ENCODE assay signal across 10 mouse cellular contexts in the genomic region with DNA sequence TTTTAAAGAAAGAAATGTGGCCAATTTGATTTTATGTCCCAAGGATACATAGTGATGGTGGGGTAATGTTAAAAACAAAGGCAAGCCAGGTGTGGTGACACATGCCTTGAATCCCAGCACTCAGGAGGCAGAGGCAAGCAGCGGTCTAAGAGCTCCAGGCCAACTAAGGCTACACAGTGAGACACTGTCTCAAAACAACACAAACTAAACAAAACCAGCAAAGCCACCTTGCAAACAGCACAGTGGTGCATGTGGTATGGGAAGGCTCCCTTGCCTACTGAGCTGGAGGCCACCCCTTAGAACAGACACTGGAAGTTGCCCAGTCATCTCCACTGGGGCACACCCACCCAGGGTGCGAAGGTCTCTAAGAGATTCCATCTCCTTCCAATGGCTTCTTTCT. TPM values are rescaled to one million over a fixed set of nuclear protein-coding genes. Genes with fewer than 3 reads are reported as not detected.
DNase-seq lines count a peak whose midpoint lies in the region; ATAC-seq lines count a peak whose summit lies in the region.
"Had no signal": no experiment of that assay in that cellular context is flagged by ENCODE, and none has a peak within 500 bp of the region (broad histone marks: within the 10 kb centered on the region; RNA-seq: fewer than 3 reads in every experiment).

No protein-coding gene starts in this region.

- WGBS in heart, embryonic 13.5 days, result 68% methylated on average over 2 of the region's 2 CpGs
- 78% methylated on average over 2 of the region's 2 CpGs for WGBS in embryonic facial prominence, embryonic 15.5 days
- WGBS in limb, embryonic 11.5 days, result 78% methylated on average over 2 of the region's 2 CpGs
- 72% methylated on average over 2 of the region's 2 CpGs for WGBS in neural tube, embryonic 12.5 days

- peaks cover 3% of the 10 kb centered on the region; the same call in 1 of the 2 replicates for H3K9me3 ChIP-seq in heart, embryonic 13.5 days
- no peaks in the 10 kb centered on the region for H3K9me3 ChIP-seq in embryonic facial prominence, embryonic 15.5 days (replicated peaks)
- H3K9me3 ChIP-seq in limb, embryonic 11.5 days (ENCODE audit: control insufficient read depth, low read length), result no peaks in the 10 kb centered on the region
- H3K9me3 ChIP-seq in neural tube, embryonic 12.5 days, result 0 out of 2 replicates have a peak, but pooled peaks cover 3% of the 10 kb centered on the region

- peak overlapping the region; percentile 92 for H3K4me2 ChIP-seq in heart, embryonic 13.5 days
- peak overlapping the region; percentile 80 for H3K4me2 ChIP-seq in embryonic facial prominence, embryonic 15.5 days (replicated peaks)
- H3K4me2 ChIP-seq in limb, embryonic 11.5 days (ENCODE audit: low read depth, severe bottlenecking), result peak overlapping the region; percentile 90
- peak overlapping the region; percentile 91 for H3K4me2 ChIP-seq in neural tube, embryonic 12.5 days (replicated peaks)

- no peak overlapping the region for H3K27ac ChIP-seq in heart, embryonic 13.5 days (replicated peaks)
- H3K27ac ChIP-seq in embryonic facial prominence, embryonic 15.5 days (replicated peaks), result no peak overlapping the region
- H3K27ac ChIP-seq in limb, embryonic 11.5 days (replicated peaks; ENCODE audit: low read depth, low read length), result no peak overlapping the region
- peak overlapping the region; percentile 15; the same call in 1 of the 2 replicates for H3K27ac ChIP-seq in neural tube, embryonic 12.5 days

- peaks cover 95% of the 10 kb centered on the region for H3K27me3 ChIP-seq in heart, embryonic 13.5 days (replicated peaks)
- no peaks in the 10 kb centered on the region for H3K27me3 ChIP-seq in embryonic facial prominence, embryonic 15.5 days
- no peaks in the 10 kb centered on the region for H3K27me3 ChIP-seq in limb, embryonic 11.5 days (ENCODE audit: control insufficient read depth, insufficient read depth, low read length)
- H3K27me3 ChIP-seq in neural tube, embryonic 12.5 days (replicated peaks), result no peaks in the 10 kb centered on the region

- H3K4me3 ChIP-seq in heart, embryonic 13.5 days, result peak overlapping the region; percentile 60
- peak overlapping the region; percentile 65 for H3K4me3 ChIP-seq in embryonic facial prominence, embryonic 15.5 days (replicated peaks)
- H3K4me3 ChIP-seq in limb, embryonic 11.5 days (ENCODE audit: low read depth, low read length), result peak overlapping the region; percentile 88
- peak overlapping the region; percentile 87 for H3K4me3 ChIP-seq in neural tube, embryonic 12.5 days

- no peaks in the 10 kb centered on the region for H3K36me3 ChIP-seq in heart, embryonic 13.5 days
- peaks cover 7% of the 10 kb centered on the region; the same call in 1 of the 2 replicates for H3K36me3 ChIP-seq in embryonic facial prominence, embryonic 15.5 days
- peaks cover 3% of the 10 kb centered on the region for H3K36me3 ChIP-seq in limb, embryonic 11.5 days (ENCODE audit: control insufficient read depth, insufficient read depth, low read length)
- H3K36me3 ChIP-seq in neural tube, embryonic 12.5 days, result peaks cover 20% of the 10 kb centered on the region

- ATAC-seq in heart, embryonic 13.5 days (ENCODE audit: extremely low read depth, insufficient number of reproducible peaks, low FRiP score, low TSS enrichment), result no peak
- no peak for ATAC-seq in embryonic facial prominence, embryonic 15.5 days (ENCODE audit: insufficient number of reproducible peaks, low FRiP score, low TSS enrichment, low read depth)
- ATAC-seq in limb, embryonic 11.5 days (ENCODE audit: insufficient number of reproducible peaks, low FRiP score, low TSS enrichment, low read depth), result no peak; the same call in 1 of the 2 replicates
- ATAC-seq in neural tube, embryonic 12.5 days (ENCODE audit: low FRiP score, low read depth), result peak; percentile 9; the same call in 1 of the 2 replicates

- H3K9ac ChIP-seq in heart, embryonic 13.5 days, result no peak overlapping the region
- H3K9ac ChIP-seq in embryonic facial prominence, embryonic 15.5 days, result peak overlapping the region; percentile 37; the same call in 1 of the 2 replicates
- H3K9ac ChIP-seq in limb, embryonic 11.5 days (ENCODE audit: low read length), result peak overlapping the region; percentile 96
- peak overlapping the region; percentile 95 for H3K9ac ChIP-seq in neural tube, embryonic 12.5 days

- no peak for DNase-seq in heart, postnatal 4 days
- no peak for DNase-seq in limb, embryonic 11.5 days (ENCODE audit: low spot score)
- no peak for DNase-seq in right cerebral cortex, postnatal 4 days
- DNase-seq in right cerebral cortex, adult 18-20 months, result no peak
- no peak for DNase-seq in spleen, postnatal 36 days (ENCODE audit: low spot score in 2 of 2)

- peaks cover 13% of the 10 kb centered on the region for H3K4me1 ChIP-seq in heart, embryonic 13.5 days
- H3K4me1 ChIP-seq in embryonic facial prominence, embryonic 15.5 days, result peaks cover 14% of the 10 kb centered on the region
- H3K4me1 ChIP-seq in limb, embryonic 11.5 days (ENCODE audit: control insufficient read depth, insufficient read depth, low read length), result peaks cover 12% of the 10 kb centered on the region
- H3K4me1 ChIP-seq in neural tube, embryonic 12.5 days, result peaks cover 22% of the 10 kb centered on the region

RNA-seq across cellular contexts. Expression of a gene that starts 1.0 kb away (rescaled TPM):
- polyA plus RNA-seq in heart, embryonic 13.5 days (2015; fragmentation: Nextera tagmentation; extraction: Ambion mirVana), result 1.6 and 2.7 TPM in 2 replicates
- total RNA-seq in heart, postnatal 4 days (2021), result under 1 TPM; 0.26 to 0.54 TPM
- 12.0 and 15.1 TPM in 2 replicates for polyA plus RNA-seq in embryonic facial prominence, embryonic 15.5 days (2015; fragmentation: Nextera tagmentation; extraction: Ambion mirVana)
- polyA plus RNA-seq in limb, embryonic 11.5 days (2014; fragmentation: Nextera tagmentation; extraction: Ambion mirVana), result 19.1 and 20.0 TPM in 2 replicates
- polyA plus RNA-seq in neural tube, embryonic 12.5 days (2016; fragmentation: Nextera tagmentation; extraction: Ambion mirVana), result 40.8 and 41.5 TPM in 2 replicates

RNA-seq across cellular contexts. Expression of a gene that starts 18.1 kb away (rescaled TPM):
- 0.31 and 0.72 TPM in 2 replicates for polyA plus RNA-seq in heart, embryonic 13.5 days (2015; fragmentation: Nextera tagmentation; extraction: Ambion mirVana)
- total RNA-seq in heart, postnatal 4 days (2021), result under 1 TPM in 1 of 2 experiments, not detected in 1; 0.23 TPM
- polyA plus RNA-seq in embryonic facial prominence, embryonic 15.5 days (2015; fragmentation: Nextera tagmentation; extraction: Ambion mirVana), result 115 and 118 TPM in 2 replicates
- polyA plus RNA-seq in limb, embryonic 11.5 days (2014; fragmentation: Nextera tagmentation; extraction: Ambion mirVana), result 3.3 and 3.9 TPM in 2 replicates
- polyA plus RNA-seq in neural tube, embryonic 12.5 days (2016; fragmentation: Nextera tagmentation; extraction: Ambion mirVana), result 1.6 and 3.1 TPM in 2 replicates

RNA-seq across cellular contexts. Expression of a gene that starts 31.0 kb away (rescaled TPM):
- polyA plus RNA-seq in heart, embryonic 13.5 days (2015; fragmentation: Nextera tagmentation; extraction: Ambion mirVana), result not detected in 2 replicates
- not detected for total RNA-seq in heart, postnatal 4 days (2021)
- not detected in 2 replicates for polyA plus RNA-seq in embryonic facial prominence, embryonic 15.5 days (2015; fragmentation: Nextera tagmentation; extraction: Ambion mirVana)
- polyA plus RNA-seq in limb, embryonic 11.5 days (2014; fragmentation: Nextera tagmentation; extraction: Ambion mirVana), result not detected in 2 replicates
- polyA plus RNA-seq in neural tube, embryonic 12.5 days (2016; fragmentation: Nextera tagmentation; extraction: Ambion mirVana), result not detected in 2 replicates
- total RNA-seq: gastrocnemius, postnatal 4 days had no signal
- polyA plus RNA-seq: lung, embryonic 16.5 days had no signal

RNA-seq across cellular contexts. Expression of a gene that starts 40.4 kb away (rescaled TPM):
- polyA plus RNA-seq in heart, embryonic 13.5 days (2015; fragmentation: Nextera tagmentation; extraction: Ambion mirVana), result 3.4 and 3.5 TPM in 2 replicates
- total RNA-seq in heart, postnatal 4 days (2021), result 1 to 10 TPM; 3.3 to 4.3 TPM
- 6.1 and 6.8 TPM in 2 replicates for polyA plus RNA-seq in embryonic facial prominence, embryonic 15.5 days (2015; fragmentation: Nextera tagmentation; extraction: Ambion mirVana)
- 1.9 and 2.8 TPM in 2 replicates for polyA plus RNA-seq in limb, embryonic 11.5 days (2014; fragmentation: Nextera tagmentation; extraction: Ambion mirVana)
- 1.6 and 2.3 TPM in 2 replicates for polyA plus RNA-seq in neural tube, embryonic 12.5 days (2016; fragmentation: Nextera tagmentation; extraction: Ambion mirVana)

RNA-seq across cellular contexts. Expression of a gene that starts 42.2 kb away (rescaled TPM):
- polyA plus RNA-seq in heart, embryonic 13.5 days (2015; fragmentation: Nextera tagmentation; extraction: Ambion mirVana), result 0.24 and 0.31 TPM in 2 replicates
- under 1 TPM in 1 of 2 experiments, not detected in 1; 0.56 TPM for total RNA-seq in heart, postnatal 4 days (2021)
- 2.7 and 2.8 TPM in 2 replicates for polyA plus RNA-seq in embryonic facial prominence, embryonic 15.5 days (2015; fragmentation: Nextera tagmentation; extraction: Ambion mirVana)
- not detected in 2 replicates for polyA plus RNA-seq in limb, embryonic 11.5 days (2014; fragmentation: Nextera tagmentation; extraction: Ambion mirVana)
- 0.42 and 0.54 TPM in 2 replicates for polyA plus RNA-seq in neural tube, embryonic 12.5 days (2016; fragmentation: Nextera tagmentation; extraction: Ambion mirVana)

Comparison
In these comparisons a context has a peak if more than half of its experiments do, and no peak if none do; other contexts are left out.
1. RNA of a gene that starts 18.1 kb away (polyA plus RNA-seq): 115 to 118 TPM in embryonic facial prominence, embryonic 15.5 days; 3.3 to 3.9 TPM in limb, embryonic 11.5 days, 1.6 to 3.1 TPM in neural tube, embryonic 12.5 days and 0.31 to 0.72 TPM in heart, embryonic 13.5 days; every median in the first group is over 10 times any median in the second.
2. Peak in every context shown above with its lines, with median percentiles within 50 percentile points of each other: H3K4me2 ChIP-seq and H3K4me3 ChIP-seq.